ENCODE assay signal across 10 mouse cellular contexts in genomic region chrX:134729778-134730177, GRCm38 (mm10). TPM values are rescaled to one million over a fixed set of nuclear protein-coding genes. Genes with fewer than 3 reads are reported as not detected.
A peak's percentile ranks its signal among the peaks of the same experiment; 100 is the strongest.
DNase-seq lines count a peak whose midpoint lies in the region; ATAC-seq and TF ChIP-seq lines count a peak whose summit lies in the region.
"Had no signal": no experiment of that assay in that cellular context is flagged by ENCODE, and none has a peak within 500 bp of the region (broad histone marks: within the 10 kb centered on the region; RNA-seq: fewer than 3 reads in every experiment).

No protein-coding gene starts in this region.

- no peaks in the 10 kb centered on the region for H3K9me3 ChIP-seq in lung, postnatal 0 days (ENCODE audit: low read length)
- H3K9me3 ChIP-seq: limb, embryonic 15.5 days had no signal

- no peak for DNase-seq in gastrocnemius, adult 2 months
- DNase-seq in gastrocnemius, postnatal 36 days, result no peak
- DNase-seq in lung, postnatal 0 days (ENCODE audit: low spot score), result peak; percentile 56
- no peak for DNase-seq in lung, adult 18-20 months
- DNase-seq in R1 (ENCODE audit: low read depth, low spot score), result peak; percentile 19
- DNase-seq in lung, postnatal 36 days, result peak; percentile 35
- DNase-seq in testis, postnatal 10 days (ENCODE audit: low spot score), result no peak
- no peak for DNase-seq in left cerebral cortex, postnatal 10 days (ENCODE audit: extremely low spot score in 1 of 2, low spot score in 2 of 2)
- DNase-seq: right cerebral cortex, postnatal 4 days had no signal

- ATAC-seq in lung, postnatal 0 days, result no peak

- TF ChIP-seq EP300 in lung, postnatal 0 days (IDR thresholded peaks at IDR 0.05), result no peak

- no peak overlapping the region for H3K27ac ChIP-seq in gastrocnemius, adult 2 months
- no peak overlapping the region for H3K27ac ChIP-seq in lung, postnatal 0 days (ENCODE audit: low read length)
- H3K27ac ChIP-seq: limb, embryonic 15.5 days had no signal

- no peak overlapping the region for H3K4me3 ChIP-seq in gastrocnemius, adult 2 months
- H3K4me3 ChIP-seq in lung, postnatal 0 days (ENCODE audit: low read depth, low read length), result no peak overlapping the region
- H3K4me3 ChIP-seq: limb, embryonic 15.5 days had no signal

- intact Hi-C loops in gastrocnemius, adult 2 months (cut with DNase I), result loop anchor here (5.0 kb wide), 1 partner anchor 183 kb away; no protein-coding TSS in a partner anchor
- intact Hi-C loops in gastrocnemius, postnatal 36 days (cut with DNase I), result loop anchor here (5.0 kb wide), 1 partner anchor 188 kb away; no protein-coding TSS in a partner anchor
- intact Hi-C loops in left cerebral cortex, postnatal 10 days (cut with DNase I), result no loop called here

- no peaks in the 10 kb centered on the region for H3K36me3 ChIP-seq in lung, postnatal 0 days (ENCODE audit: insufficient read depth, low read length)
- H3K36me3 ChIP-seq: limb, embryonic 15.5 days had no signal

- no peak overlapping the region for H3K4me2 ChIP-seq in lung, postnatal 0 days (replicated peaks; ENCODE audit: low read depth, low read length)
- H3K4me2 ChIP-seq: limb, embryonic 15.5 days had no signal

- 39% methylated on average over 4 of the region's 4 CpGs for WGBS in lung, postnatal 0 days

- peak; percentile 69 for TF ChIP-seq CTCF in gastrocnemius, adult 2 months (IDR thresholded peaks at IDR 0.05)
- TF ChIP-seq CTCF in lung, postnatal 0 days (IDR thresholded peaks at IDR 0.05), result peak; percentile 72

- H3K27me3 ChIP-seq in lung, postnatal 0 days (replicated peaks; ENCODE audit: insufficient read depth, low read length), result no peaks in the 10 kb centered on the region

- H3K4me1 ChIP-seq in lung, postnatal 0 days (ENCODE audit: insufficient read depth, low read depth, low read length), result no peaks in the 10 kb centered on the region
- H3K4me1 ChIP-seq: limb, embryonic 15.5 days had no signal

- no peak overlapping the region for H3K9ac ChIP-seq in lung, postnatal 0 days (replicated peaks; ENCODE audit: low read depth)
- H3K9ac ChIP-seq: limb, embryonic 15.5 days had no signal

RNA-seq across cellular contexts. Expression of gene Armcx1, which starts 12.0 kb away (rescaled TPM):
- total RNA-seq in gastrocnemius, adult 2 months (2021), result 1 to 10 TPM; 1.4 to 2.4 TPM
- total RNA-seq in gastrocnemius, postnatal 36 days (2021), result 1 to 10 TPM; 1.7 to 1.9 TPM
- polyA plus RNA-seq in lung, postnatal 0 days (2015; fragmentation: Nextera tagmentation; extraction: Ambion mirVana), result 33.3 and 37.3 TPM in 2 replicates
- 10 to 100 TPM; 58.2 to 72.7 TPM for total RNA-seq in left cerebral cortex, postnatal 10 days (2021)

RNA-seq across cellular contexts. Expression of gene Armcx6, which starts 21.4 kb away (rescaled TPM):
- 1 to 10 TPM; 1.4 to 1.5 TPM for total RNA-seq in gastrocnemius, adult 2 months (2021)
- total RNA-seq in gastrocnemius, postnatal 36 days (2021), result 1 to 10 TPM; 1.5 to 2.0 TPM
- polyA plus RNA-seq in lung, postnatal 0 days (2015; fragmentation: Nextera tagmentation; extraction: Ambion mirVana), result 11.9 and 13.1 TPM in 2 replicates
- 1 to 10 TPM; 7.0 to 8.9 TPM for total RNA-seq in left cerebral cortex, postnatal 10 days (2021)

RNA-seq across cellular contexts. Expression of gene Armcx3, which starts 26.6 kb away (rescaled TPM):
- total RNA-seq in gastrocnemius, adult 2 months (2021), result 10 to 100 TPM; 18.2 to 27.6 TPM
- total RNA-seq in gastrocnemius, postnatal 36 days (2021), result 10 to 100 TPM; 21.9 to 23.4 TPM
- polyA plus RNA-seq in lung, postnatal 0 days (2015; fragmentation: Nextera tagmentation; extraction: Ambion mirVana), result 46.4 and 56.2 TPM in 2 replicates
- 10 to 100 TPM; 82.9 to 91.2 TPM for total RNA-seq in left cerebral cortex, postnatal 10 days (2021)

RNA-seq across cellular contexts. Expression of gene Armcx4, which starts 43.5 kb away (rescaled TPM):
- 10 to 100 TPM in 1 of 2 experiments, 1 to 10 TPM in 1; 5.9 to 23.9 TPM for total RNA-seq in gastrocnemius, adult 2 months (2021)
- total RNA-seq in gastrocnemius, postnatal 36 days (2021), result 10 to 100 TPM in 1 of 2 experiments, 1 to 10 TPM in 1; 8.3 to 13.3 TPM
- polyA plus RNA-seq in lung, postnatal 0 days (2015; fragmentation: Nextera tagmentation; extraction: Ambion mirVana), result 4.2 and 4.7 TPM in 2 replicates
- 10 to 100 TPM; 51.3 to 51.5 TPM for total RNA-seq in left cerebral cortex, postnatal 10 days (2021)

Comparison
In these comparisons a context has a peak if more than half of its experiments do, and no peak if none do; other contexts are left out.
1. DNase-seq: peak in lung, postnatal 0 days (single experiment), R1 (single experiment) and lung, postnatal 36 days (single experiment); none in gastrocnemius, adult 2 months (single experiment), gastrocnemius, postnatal 36 days (0 of 2), lung, adult 18-20 months (0 of 2), testis, postnatal 10 days (single experiment) and left cerebral cortex, postnatal 10 days (0 of 2).
2. RNA of gene Armcx1, which starts 12.0 kb away (total RNA-seq): 58.2 to 72.7 TPM in left cerebral cortex, postnatal 10 days; 1.4 to 2.4 TPM in gastrocnemius, adult 2 months and 1.7 to 1.9 TPM in gastrocnemius, postnatal 36 days; every median in the first group is over 10 times any median in the second.